Mouse (Mus musculus) liver, adult 2 months (tissue): ENCODE data around the gene Myh9. TPM values are rescaled to one million over a fixed set of nuclear protein-coding genes. Genes with fewer than 3 reads are reported as not detected.

ENCODE experiments used
- DNase-seq: peaks from one replicate; pipeline ENCODE4 v3.0.0-alpha.2; 2011; ENCODE audit warnings: low read depth, low spot score; ENCODE audit errors: extremely low read depth
- H3K27ac ChIP-seq: fragments of 200-500 bp; replicated peaks from 2 replicates; pipeline ENCODE4 v1.5.1; 2012; ENCODE audit warnings: low read depth, mild to moderate bottlenecking, control low read depth, inconsistent platforms, low read length; ENCODE audit not compliant: insufficient read depth
- H3K27me3 ChIP-seq: fragments of 200-500 bp; 2 replicates; pipeline ENCODE4 v1.6.1; 2012; ENCODE audit warnings: mild to moderate bottlenecking, moderate library complexity, low read length, inconsistent platforms; ENCODE audit not compliant: control insufficient read depth, insufficient read depth
- H3K36me3 ChIP-seq: fragments of 200-500 bp; 2 replicates; pipeline ENCODE4 v1.6.1; 2012; ENCODE audit warnings: low read length, inconsistent platforms; ENCODE audit not compliant: control insufficient read depth, insufficient read depth
- H3K4me1 ChIP-seq: fragments of 200-500 bp; 2 replicates; pipeline ENCODE4 v1.6.1; 2011; ENCODE audit warnings: low read length; ENCODE audit not compliant: control insufficient read depth, insufficient read depth
- H3K4me3 ChIP-seq: fragments of 200-500 bp; 2 replicates; pipeline ENCODE4 v1.5.1; 2011; ENCODE audit warnings: low read depth, mild to moderate bottlenecking, control low read depth, low read length, moderate library complexity; ENCODE audit not compliant: insufficient read depth
- H3K79me2 ChIP-seq: fragments of 200-500 bp; 2 replicates; pipeline ENCODE4 v1.6.1; 2012; ENCODE audit warnings: inconsistent platforms, mild to moderate bottlenecking, low read length, moderate library complexity; ENCODE audit not compliant: control insufficient read depth, insufficient read depth
- H3K9ac ChIP-seq: fragments of 200-500 bp; 2 replicates; pipeline ENCODE4 v1.6.1; 2012; ENCODE audit warnings: low read depth, mild to moderate bottlenecking, control low read depth, inconsistent platforms, low read length
- CTCF ChIP-seq: fragments of 200-500 bp; IDR thresholded peaks from 2 replicates; pipeline ENCODE4 v1.5.1; 2011; ENCODE audit warnings: low read depth, low read length, control low read depth
- POLR2A ChIP-seq: fragments of 200-500 bp; IDR thresholded peaks from 2 replicates; pipeline ENCODE4 v1.6.1; 2011; ENCODE audit warnings: low read length, control low read depth; ENCODE audit not compliant: insufficient read depth; ENCODE audit errors: extremely low read depth
- WGBS: fragments of 180-500 bp; shearing (Covaris S2); methylation state at CpG from one replicate; pipeline ENCODE4 v1.1.7; 2018; 5-methylcytosine and 5-hydroxymethylcytosine counted together
- polyA plus RNA-seq: library from polyadenylated mRNA; depleted of rRNA; stranded (reverse); fragments of >200 nt; gene quantifications from 2 replicates; pipeline ENCODE4 v1.2.3, GENCODE M21; 2012
- total RNA-seq: library from RNA; depleted of rRNA; stranded (reverse); fragments of >200 nt; gene quantifications from 2 replicates; pipeline ENCODE4 v1.2.3, GENCODE M21; 2014

The Myh9 gene
- total and polyA plus RNA-seq, 2 experiments: 24.1 to 54.4 TPM

DNA sequence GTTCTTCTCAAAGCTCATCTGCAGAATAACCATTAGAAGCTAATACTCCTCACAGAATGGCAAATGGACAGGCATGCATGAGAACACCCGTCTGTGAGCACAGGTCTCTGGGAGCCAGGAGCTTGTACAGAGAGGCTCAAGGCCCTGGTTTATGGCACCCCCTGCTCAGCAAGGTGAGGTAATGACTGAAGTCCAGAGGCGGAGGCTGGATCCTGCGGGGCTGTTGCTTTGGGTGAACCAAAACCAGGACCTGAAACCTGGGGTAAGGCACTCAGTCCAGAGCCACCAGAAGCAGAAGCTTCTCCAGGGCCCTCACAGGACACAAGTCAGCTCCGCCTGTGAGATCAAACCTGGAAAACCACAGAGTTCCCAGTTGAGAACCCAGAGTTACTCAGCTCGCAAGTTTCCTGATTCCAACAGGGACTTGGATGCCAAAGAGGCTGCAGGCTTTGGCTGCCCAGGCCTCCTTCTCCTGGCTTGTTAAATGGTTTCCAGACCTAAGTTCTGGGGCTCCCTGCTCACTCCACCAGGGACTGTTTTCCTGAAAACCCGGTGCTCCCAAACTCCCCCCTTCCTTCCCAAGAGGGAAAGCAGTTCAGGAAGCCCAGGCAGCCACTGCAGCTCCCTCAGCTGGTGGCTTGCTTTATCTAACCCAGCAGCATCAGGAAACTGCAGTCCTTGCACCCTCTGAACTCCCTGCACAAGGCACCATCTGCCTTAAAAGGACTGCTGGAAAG is 28.2 kb downstream of the Myh9 start:
- H3K27ac ChIP-seq: peak overlapping the region; percentile 27
- DNase-seq: no peak
- H3K27me3 ChIP-seq: no peaks in the 10 kb centered on the region
- H3K79me2 ChIP-seq: peaks cover 84% of the 10 kb centered on the region
- 44% methylated on average over 6 of the region's 6 CpGs for WGBS
- H3K9ac ChIP-seq: no peak overlapping the region
- peaks cover 28% of the 10 kb centered on the region for H3K4me1 ChIP-seq
- H3K4me3 ChIP-seq: no peak overlapping the region
- peaks cover 21% of the 10 kb centered on the region for H3K36me3 ChIP-seq
- TF ChIP-seq POLR2A (no peak), CTCF (peak; percentile 48)

GRCm38 (mm10) chr15:77812578-77812977 is 29.4 kb downstream of the Myh9 start:
- DNase-seq: no peak
- no peak overlapping the region for H3K9ac ChIP-seq
- 89% methylated on average over 10 of the region's 10 CpGs for WGBS
- H3K4me1 ChIP-seq: peaks cover 21% of the 10 kb centered on the region
- no peak overlapping the region for H3K4me3 ChIP-seq
- no peaks in the 10 kb centered on the region for H3K27me3 ChIP-seq
- H3K27ac ChIP-seq: no peak overlapping the region
- peaks cover 26% of the 10 kb centered on the region for H3K36me3 ChIP-seq
- peaks cover 80% of the 10 kb centered on the region for H3K79me2 ChIP-seq
- no peak for TF ChIP-seq CTCF
- TF ChIP-seq POLR2A: no peak

- no peaks in the 10 kb centered on the region for H3K27me3 ChIP-seq
- peaks cover 36% of the 10 kb centered on the region for H3K36me3 ChIP-seq
- no peak overlapping the region for H3K9ac ChIP-seq
- H3K4me1 ChIP-seq: peaks cover 14% of the 10 kb centered on the region
- TF ChIP-seq POLR2A (no peak), CTCF (no peak)
- no peak overlapping the region for H3K27ac ChIP-seq
- WGBS: 80% methylated on average over 11 of the region's 11 CpGs
- H3K4me3 ChIP-seq: no peak overlapping the region
- H3K79me2 ChIP-seq: peaks cover 84% of the 10 kb centered on the region
- DNase-seq: no peak
These were observed 30.7 kb downstream of the Myh9 start for GRCm38 (mm10) chr15:77811099-77811760.

DNA sequence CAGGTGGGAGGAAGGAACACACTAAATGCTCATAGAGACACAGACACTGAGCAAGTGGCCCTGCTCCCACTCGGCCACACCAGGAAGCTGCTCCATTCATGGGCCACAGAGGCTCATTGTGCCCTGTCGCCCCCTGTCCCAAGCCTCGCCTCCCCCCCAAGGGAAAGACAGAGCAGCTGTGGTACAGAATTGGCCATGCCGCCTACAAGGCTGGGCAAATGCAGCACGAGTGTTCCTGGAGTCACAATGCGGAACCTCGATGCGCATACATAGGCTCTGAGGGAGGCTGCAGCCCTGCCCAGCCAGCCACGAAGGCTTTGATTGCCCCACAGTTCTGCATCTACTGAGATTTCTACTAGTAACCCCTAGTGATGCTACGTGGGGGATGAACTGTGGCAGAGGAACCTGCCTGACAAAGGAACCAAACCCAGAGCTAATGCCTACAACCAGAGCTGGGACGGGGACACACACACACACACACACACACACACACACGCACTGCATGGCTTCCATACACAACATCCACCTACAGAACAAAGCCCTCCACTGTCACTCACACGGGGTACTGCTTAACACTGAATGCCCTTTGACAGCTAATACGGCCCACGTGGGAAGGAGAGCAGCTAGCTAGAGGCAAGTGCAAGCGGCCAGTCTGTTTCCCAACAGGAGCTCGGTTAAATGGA is 31.4 kb downstream of the Myh9 start:
- H3K4me1 ChIP-seq: peaks cover 8% of the 10 kb centered on the region; the same call in 1 of the 2 replicates
- DNase-seq: no peak
- peaks cover 38% of the 10 kb centered on the region for H3K36me3 ChIP-seq
- no peak overlapping the region for H3K4me3 ChIP-seq
- WGBS: 87% methylated on average over 17 of the region's 17 CpGs
- peaks cover 86% of the 10 kb centered on the region for H3K79me2 ChIP-seq
- H3K9ac ChIP-seq: no peak overlapping the region
- TF ChIP-seq CTCF (no peak), POLR2A (no peak)
- no peak overlapping the region for H3K27ac ChIP-seq
- H3K27me3 ChIP-seq: no peaks in the 10 kb centered on the region

- peaks cover 6% of the 10 kb centered on the region; the same call in 1 of the 2 replicates for H3K4me1 ChIP-seq
- 89% methylated on average over 1 of the region's 1 CpGs for WGBS
- TF ChIP-seq CTCF (no peak), POLR2A (no peak)
- DNase-seq: no peak
- no peak overlapping the region for H3K4me3 ChIP-seq
- H3K9ac ChIP-seq: no peak overlapping the region
- H3K36me3 ChIP-seq: peaks cover 45% of the 10 kb centered on the region
- H3K27me3 ChIP-seq: no peaks in the 10 kb centered on the region
- H3K79me2 ChIP-seq: peaks cover 85% of the 10 kb centered on the region
- no peak overlapping the region for H3K27ac ChIP-seq
These were observed 32.5 kb downstream of the Myh9 start for GRCm38 (mm10) chr15:77809434-77809833.
